Mouse (Mus musculus) erythroblast, embryonic 14.5 days (primary cell): Measurements from ENCODE around the gene Rars2.

Experiments used
- GATA1 ChIP-seq: IDR thresholded peaks from 2 replicates; pipeline ENCODE4 v1.6.1; 2012; ENCODE audit warnings: low read length, inconsistent platforms, mixed read lengths
- TAL1 ChIP-seq: IDR thresholded peaks from 3 replicates; pipeline ENCODE4 v1.6.1; 2012; ENCODE audit warnings: low read length, inconsistent platforms, mixed read lengths

DNA sequence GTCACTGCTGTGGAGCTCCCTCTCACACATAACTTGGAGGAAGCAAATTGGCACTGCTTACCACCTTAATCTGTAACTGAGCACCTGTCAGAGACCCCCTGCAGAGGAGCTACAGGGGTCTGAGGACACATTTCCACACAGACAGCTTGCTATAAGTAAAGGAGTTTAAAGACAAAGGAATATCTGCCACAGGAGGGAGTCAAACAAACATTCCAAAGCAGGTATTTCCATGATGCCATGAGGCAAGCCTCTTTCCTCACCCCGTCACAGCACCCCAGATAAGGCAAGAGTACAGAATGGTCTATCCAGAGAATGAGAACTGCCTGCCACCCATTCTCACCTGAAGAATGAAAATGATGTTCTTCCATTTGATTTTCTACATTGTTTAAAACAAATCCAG lies 35.5 kb upstream of the Rars2 start:
- TF ChIP-seq TAL1 (no peak), GATA1 (no peak)
